Mouse (Mus musculus): Measurements from ENCODE around the gene Cadm1.

Gene Cadm1

DNA sequence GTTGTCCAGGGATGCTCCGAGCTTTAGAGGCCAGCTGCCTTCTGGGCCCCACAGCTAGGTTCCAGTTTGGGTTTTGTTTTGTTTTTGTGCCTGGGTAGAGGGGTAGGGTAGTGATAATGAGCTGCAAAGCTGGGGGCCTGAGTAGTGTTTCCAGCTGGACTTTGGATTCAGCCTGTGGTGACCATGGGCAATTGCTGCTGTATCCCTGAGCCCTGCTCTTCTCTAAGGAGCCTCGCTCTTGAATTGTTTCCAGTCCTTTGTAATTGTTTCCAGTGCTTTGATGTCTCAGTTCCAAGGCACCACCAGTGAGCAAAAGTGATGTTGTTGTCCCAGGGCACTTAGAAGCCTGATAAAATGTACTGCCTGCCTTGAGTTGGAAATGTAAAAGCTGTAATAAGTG lies 331.8 kb downstream of the Cadm1 start:
- DNase-seq (ENCODE audit: low read depth, low spot score) = no peak

GRCm38 (mm10) chr9:47866001-47866400 lies 336.0 kb downstream of the Cadm1 start:
- DNase-seq (ENCODE audit: low read depth, low spot score) = no peak

DNA sequence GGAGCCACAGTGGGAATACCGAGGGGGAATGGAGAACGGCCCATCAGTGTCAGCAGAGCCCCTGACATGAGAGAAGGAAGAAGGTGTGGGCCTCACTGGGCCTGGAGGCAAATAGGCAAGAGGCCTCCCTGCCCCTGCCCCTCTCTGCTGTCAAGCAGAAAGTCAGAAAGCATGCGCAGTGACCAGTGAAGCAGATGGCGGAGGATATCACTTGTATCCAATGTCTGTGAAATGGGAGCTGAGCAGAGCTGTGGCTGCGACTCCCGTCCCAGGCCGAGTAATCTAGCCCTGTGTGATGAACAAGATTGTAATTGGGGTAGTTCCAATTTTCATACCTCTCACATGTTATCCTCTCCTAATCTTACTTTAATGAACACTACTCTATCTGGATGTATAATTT lies 337.5 kb downstream of the Cadm1 start:
- DNase-seq (ENCODE audit: low read depth, low spot score) = no peak

GRCm38 (mm10) chr9:47869661-47870060 lies 339.7 kb downstream of the Cadm1 start:
- no peak for DNase-seq (ENCODE audit: low read depth, low spot score)

DNA sequence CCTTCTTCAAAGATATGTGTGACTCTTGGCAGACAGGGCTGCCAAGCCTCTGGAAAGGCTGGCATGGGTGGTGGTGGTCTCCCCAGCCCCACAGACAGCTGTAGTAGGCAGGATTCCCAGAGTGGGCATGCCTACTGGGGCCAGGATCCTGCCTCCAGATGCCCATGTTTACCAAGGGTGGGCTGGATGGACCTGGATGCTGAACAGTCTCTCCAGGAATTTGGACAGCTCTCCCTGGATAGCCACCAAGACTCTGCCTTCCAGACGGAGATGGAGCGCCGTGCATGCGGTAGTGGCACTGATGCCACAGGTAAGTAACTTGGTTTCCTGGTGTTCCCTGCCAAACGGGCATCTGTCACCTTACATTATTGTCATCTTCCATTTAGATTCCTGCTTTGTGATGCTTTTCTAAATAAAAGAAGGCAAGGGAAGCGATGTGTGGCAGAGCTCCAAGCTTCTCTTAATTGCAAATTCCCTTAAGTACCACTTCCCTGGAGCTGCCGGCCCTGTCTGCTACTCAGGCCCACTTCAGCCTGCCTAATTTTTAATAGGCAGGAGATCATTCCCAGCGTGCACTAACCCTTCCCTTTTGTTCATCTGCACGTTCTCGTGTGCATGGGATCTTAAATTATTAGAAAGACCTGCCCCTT lies 346.7 kb downstream of the Cadm1 start:
- no peak for DNase-seq (ENCODE audit: low read depth, low spot score)

DNA sequence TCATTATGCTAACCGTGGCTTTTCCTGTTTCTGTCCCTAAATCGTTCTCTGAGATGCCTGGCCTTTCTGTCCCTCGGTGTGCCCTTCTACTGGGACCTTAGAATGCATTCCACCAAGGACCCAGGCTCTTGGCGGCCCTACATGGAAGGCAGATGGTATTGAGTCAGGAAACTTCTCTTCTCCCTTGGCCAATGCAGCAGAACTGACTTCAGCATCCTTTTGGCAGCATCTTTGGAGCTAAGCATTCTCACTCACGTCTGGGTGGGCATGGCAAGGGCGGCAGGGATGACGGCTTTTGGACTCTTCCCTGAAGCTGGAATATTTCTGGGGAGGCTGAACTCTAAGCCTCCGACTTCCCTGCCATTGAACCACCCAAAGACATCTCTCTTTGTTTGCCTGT lies 350.2 kb downstream of the Cadm1 start:
- DNase-seq (ENCODE audit: low read depth, low spot score) = no peak

- no peak for DNase-seq (ENCODE audit: low read depth, low spot score)
Observed at GRCm38 (mm10) chr9:47882372-47882771, 352.4 kb downstream of the Cadm1 start.

DNA sequence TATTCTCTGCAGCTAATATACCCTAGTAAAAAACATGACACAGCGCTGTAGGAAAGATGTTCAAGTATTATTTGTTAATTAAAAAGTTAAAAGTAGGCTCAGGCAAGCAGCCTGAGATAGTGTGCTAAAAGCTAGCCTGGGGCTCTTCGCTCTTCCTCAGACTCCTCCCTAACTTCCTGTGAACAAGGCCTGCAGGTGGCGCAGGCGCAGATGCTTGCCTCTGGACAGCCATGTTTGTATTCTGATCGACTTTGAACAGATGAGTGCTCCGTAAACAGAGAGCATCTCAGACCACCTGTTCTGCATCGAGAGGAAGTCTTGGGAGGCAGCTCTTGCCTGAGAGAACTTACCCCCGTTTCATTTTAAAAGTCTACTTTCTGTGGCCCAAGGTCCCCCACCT lies 361.7 kb downstream of the Cadm1 start:
- DNase-seq (ENCODE audit: low read depth, low spot score) = no peak

DNA sequence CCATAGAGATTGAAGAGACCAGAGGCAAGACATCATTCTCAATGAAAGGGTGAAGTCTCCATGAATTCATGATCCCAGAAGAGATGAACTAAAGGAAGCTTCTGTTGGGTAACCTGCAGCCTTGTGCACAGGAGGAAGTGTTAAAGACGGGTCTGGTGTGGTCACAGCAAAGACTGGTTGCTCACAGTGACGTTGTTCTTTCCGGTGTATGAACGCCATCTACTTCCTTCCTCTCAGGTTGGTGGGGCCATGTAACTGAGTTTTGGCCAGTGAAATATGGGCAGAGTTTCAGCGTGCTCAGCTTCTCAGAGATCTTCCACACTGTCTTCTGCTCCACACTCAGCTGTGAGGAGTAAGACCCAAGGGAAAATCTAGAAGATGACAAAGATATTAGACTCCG lies 363.0 kb downstream of the Cadm1 start:
- no peak for DNase-seq (ENCODE audit: low read depth, low spot score)

- no peak for DNase-seq (ENCODE audit: low read depth, low spot score)
Observed at GRCm38 (mm10) chr9:47894096-47894495, 364.1 kb downstream of the Cadm1 start.

DNA sequence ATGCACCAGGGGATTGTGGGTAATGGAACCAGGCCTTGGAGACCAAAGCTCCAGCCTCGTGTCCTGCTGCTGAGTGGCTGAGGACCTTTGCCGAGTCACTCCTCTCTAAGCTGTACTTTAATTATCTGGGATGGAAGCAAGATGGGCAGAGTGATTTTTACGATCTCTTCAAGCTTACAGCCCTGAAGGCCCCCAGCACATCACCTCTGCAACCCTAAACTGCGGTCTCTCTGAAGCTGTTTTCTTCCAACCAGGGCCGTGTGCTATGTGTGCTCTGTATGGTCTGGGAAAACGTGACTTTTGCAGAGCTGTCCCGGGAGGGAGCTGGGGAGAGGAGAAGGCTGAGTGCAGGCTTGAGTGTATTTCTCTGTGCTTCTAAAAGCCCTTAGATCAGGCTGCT lies 364.7 kb downstream of the Cadm1 start:
- DNase-seq (ENCODE audit: low read depth, low spot score) = no peak

GRCm38 (mm10) chr9:47895121-47895520 lies 365.1 kb downstream of the Cadm1 start:
- DNase-seq (ENCODE audit: low read depth, low spot score) = no peak

DNA sequence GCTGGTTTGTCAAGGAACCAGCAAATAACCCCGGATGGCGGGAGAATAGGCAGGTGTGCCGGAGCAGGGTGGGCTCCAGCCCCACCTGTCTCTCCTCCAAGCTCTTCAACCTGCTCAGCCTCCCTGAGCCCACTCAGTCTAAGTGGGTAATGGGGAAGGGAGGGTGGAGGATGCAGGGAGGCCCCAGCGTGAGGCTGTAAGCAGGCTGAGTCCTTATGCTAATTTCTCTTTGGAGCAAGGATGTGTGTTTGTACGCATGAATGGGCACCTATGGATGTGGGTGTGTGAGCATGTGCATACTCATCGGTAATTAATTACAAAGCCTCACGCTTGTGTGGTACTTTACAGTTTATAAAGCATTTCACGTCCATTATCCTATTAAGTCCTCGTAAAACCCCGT lies 370.8 kb downstream of the Cadm1 start:
- DNase-seq (ENCODE audit: low read depth, low spot score) = no peak

- DNase-seq (ENCODE audit: low read depth, low spot score) = no peak
Observed at GRCm38 (mm10) chr9:47903661-47904060, 373.7 kb downstream of the Cadm1 start.

DNA sequence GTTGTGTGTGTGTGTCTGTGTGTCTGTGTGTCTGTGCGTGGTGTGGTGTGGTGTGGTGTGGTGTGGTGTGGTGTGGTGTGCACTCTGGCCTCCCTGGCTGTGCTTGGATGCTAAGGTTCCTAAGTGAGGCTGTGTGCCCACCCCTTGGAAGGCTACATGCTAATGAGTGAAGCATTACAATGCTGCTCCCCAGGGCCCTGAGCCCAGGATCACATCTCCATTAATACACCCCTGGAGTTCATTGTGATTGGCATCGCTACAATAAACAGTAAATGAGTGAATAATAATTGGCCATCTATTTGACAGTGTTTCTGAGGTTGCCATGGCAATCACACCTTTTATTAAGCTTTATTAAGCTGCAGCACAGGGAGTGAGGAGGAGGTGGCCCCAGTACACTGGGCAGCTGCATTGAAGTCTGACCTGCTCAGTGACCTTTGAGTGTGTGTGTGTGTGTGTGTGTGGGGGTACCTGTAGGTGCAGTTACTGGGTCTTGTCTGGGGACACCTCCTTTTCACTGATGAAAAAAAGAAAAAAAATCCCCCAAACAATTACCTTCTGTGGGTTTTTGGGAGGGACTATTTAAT lies 374.5 kb downstream of the Cadm1 start:
- no peak for DNase-seq (ENCODE audit: low read depth, low spot score)

DNA sequence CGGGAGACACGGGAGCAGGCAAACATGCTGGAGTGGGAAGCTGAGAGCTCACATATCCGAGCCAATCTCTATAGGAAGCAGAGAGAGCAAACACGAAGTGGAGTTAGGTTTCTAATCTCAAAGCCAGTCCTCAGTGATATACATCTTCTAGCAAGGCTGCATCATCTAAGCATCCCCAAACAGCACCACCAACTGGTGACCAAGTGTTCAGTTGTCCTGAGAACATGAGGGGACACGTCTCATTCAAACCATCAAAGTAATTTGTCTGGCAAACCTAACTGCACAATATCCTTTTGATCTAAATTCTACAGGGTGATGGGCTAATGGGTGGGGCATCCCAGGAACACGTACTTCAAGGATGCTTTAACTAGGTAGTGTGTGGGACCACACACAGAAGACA lies 376.5 kb downstream of the Cadm1 start:
- no peak for DNase-seq (ENCODE audit: low read depth, low spot score)

All from brain, embryonic 18.5 days (tissue).